In the genomic region with DNA sequence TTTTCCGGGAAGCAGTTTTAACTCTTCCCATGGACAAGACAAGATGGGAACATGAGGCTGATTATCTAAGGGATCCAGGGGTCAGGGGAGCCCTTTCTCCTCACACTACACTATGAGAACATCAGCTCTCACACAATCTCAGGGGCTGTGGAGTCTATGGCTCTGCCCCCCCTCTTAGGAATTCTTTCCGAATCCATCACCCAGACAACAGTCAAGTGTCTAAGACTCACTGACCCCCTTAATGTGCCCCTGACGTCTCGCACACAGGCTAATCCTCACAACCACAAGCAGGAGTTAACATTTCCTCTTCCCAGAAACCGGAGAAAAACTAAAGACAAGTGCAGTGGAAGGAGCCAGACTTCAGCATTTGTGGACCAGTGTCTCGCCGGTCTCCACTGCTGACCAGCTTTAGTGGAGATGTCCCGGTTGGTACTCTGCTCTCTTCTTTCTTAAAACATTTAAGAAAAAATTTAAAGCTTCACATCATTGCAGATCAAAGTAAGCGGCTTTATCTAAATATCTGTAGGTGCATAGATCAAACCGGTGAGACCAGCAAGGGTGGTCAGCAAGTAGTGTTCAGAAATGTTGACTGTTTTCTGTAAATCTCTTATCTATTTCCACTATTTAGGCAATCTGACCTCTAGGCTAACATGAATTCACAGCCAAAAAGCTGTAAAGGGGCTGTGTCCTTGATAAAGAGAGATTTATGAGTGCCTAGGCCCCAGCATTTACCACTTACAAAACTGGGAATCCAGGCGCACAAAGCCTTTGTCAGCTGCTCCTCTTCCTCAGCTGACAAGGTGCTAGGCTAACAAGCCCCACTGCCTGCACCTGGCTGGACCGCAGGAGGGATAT, we compare ENCODE assay signal across 8 mouse cellular contexts. TPM values are rescaled to one million over a fixed set of nuclear protein-coding genes. Genes with fewer than 3 reads are reported as not detected.
DNase-seq lines count a peak whose midpoint lies in the region; ATAC-seq and TF ChIP-seq lines count a peak whose summit lies in the region.

No protein-coding gene starts in this region.

- peak overlapping the region; percentile 80 for H3K4me2 ChIP-seq in forebrain, embryonic 14.5 days (ENCODE audit: low read length)
- peak overlapping the region; percentile 40 for H3K4me2 ChIP-seq in liver, embryonic 13.5 days

- no peak for TF ChIP-seq CTCF in cerebellum, adult 2 months (IDR thresholded peaks at IDR 0.05; ENCODE audit: borderline replicate concordance, insufficient read depth, low read depth, low read length)
- no peak for TF ChIP-seq CTCF in C2C12 (IDR thresholded peaks at IDR 0.05; ENCODE audit: control insufficient read depth, insufficient read depth, insufficient read length)

- H3ac ChIP-seq in C2C12 (ENCODE audit: control insufficient read depth, insufficient read length, low read depth): peak overlapping the region; percentile 71

- H3K27ac ChIP-seq in cerebellum, adult 2 months (ENCODE audit: insufficient read depth, low read length): peak overlapping the region; percentile 63; the same call in 1 of the 2 replicates
- peak overlapping the region; percentile 58; the same call in 1 of the 2 replicates for H3K27ac ChIP-seq in forebrain, embryonic 14.5 days (ENCODE audit: low read depth, low read length)
- no peak overlapping the region for H3K27ac ChIP-seq in liver, embryonic 13.5 days

- TF ChIP-seq POLR2A in cerebellum, adult 2 months (IDR thresholded peaks at IDR 0.05; ENCODE audit: borderline replicate concordance, insufficient read depth, low read length): no peak

- 34% methylated on average over 12 of the region's 12 CpGs for WGBS in cerebellum, adult 2 months
- 45% methylated on average over 12 of the region's 12 CpGs for WGBS in forebrain, embryonic 14.5 days
- WGBS in liver, embryonic 13.5 days (ENCODE audit: insufficient replicate concordance): 56% methylated on average over 12 of the region's 12 CpGs

- H3K36me3 ChIP-seq in C2C12 (ENCODE audit: control insufficient read depth, insufficient read depth): no peaks in the 10 kb centered on the region
- H3K36me3 ChIP-seq in forebrain, embryonic 14.5 days (ENCODE audit: control insufficient read depth, insufficient read depth, low read length): peaks cover 31% of the 10 kb centered on the region
- no peaks in the 10 kb centered on the region for H3K36me3 ChIP-seq in liver, embryonic 13.5 days

- H3K9me3 ChIP-seq in forebrain, embryonic 14.5 days (replicated peaks; ENCODE audit: control insufficient read depth, low read length): no peaks in the 10 kb centered on the region
- H3K9me3 ChIP-seq in liver, embryonic 13.5 days (replicated peaks): no peaks in the 10 kb centered on the region

- peak overlapping the region; percentile 65 for H3K9ac ChIP-seq in forebrain, embryonic 14.5 days (ENCODE audit: low read length)
- H3K9ac ChIP-seq in liver, embryonic 13.5 days: no peak overlapping the region

- no peak for DNase-seq in cerebellum, adult 2 months
- no peak for DNase-seq in cerebellum, adult 11-12 months
- no peak for DNase-seq in forebrain, embryonic 14.5 days (ENCODE audit: low spot score)
- DNase-seq in liver, embryonic 13.5 days: no peak
- no peak for DNase-seq in urinary bladder, adult 2 months (ENCODE audit: low spot score)
- no peak for DNase-seq in layer of hippocampus, adult 9-10 months (ENCODE audit: low spot score)
- no peak for DNase-seq in frontal cortex, postnatal 10 days (ENCODE audit: low spot score in 2 of 2)

- H3K79me2 ChIP-seq in C2C12 (ENCODE audit: control insufficient read depth, insufficient read depth): no peaks in the 10 kb centered on the region

- H3K4me1 ChIP-seq in cerebellum, adult 2 months (ENCODE audit: control insufficient read depth, insufficient read depth, low read length): peaks cover 16% of the 10 kb centered on the region
- H3K4me1 ChIP-seq in forebrain, embryonic 14.5 days (ENCODE audit: control insufficient read depth, insufficient read depth, low read length): peaks cover 13% of the 10 kb centered on the region
- H3K4me1 ChIP-seq in liver, embryonic 13.5 days (replicated peaks): peaks cover 25% of the 10 kb centered on the region

- no peak for ATAC-seq in forebrain, embryonic 14.5 days
- ATAC-seq in liver, embryonic 13.5 days (ENCODE audit: low read depth): no peak

- peak overlapping the region; percentile 65 for H3K4me3 ChIP-seq in cerebellum, adult 2 months (replicated peaks; ENCODE audit: insufficient read depth, low read depth, low read length)
- no peak overlapping the region for H3K4me3 ChIP-seq in C2C12 (ENCODE audit: insufficient read depth, poor library complexity, severe bottlenecking)
- H3K4me3 ChIP-seq in forebrain, embryonic 14.5 days (ENCODE audit: low read depth, low read length): peak overlapping the region; percentile 52
- 0 out of 2 replicates have a peak overlapping the region, but pooled peaks have one; percentile 2 for H3K4me3 ChIP-seq in liver, embryonic 13.5 days (replicated peaks)

- H3K79me3 ChIP-seq in C2C12 (ENCODE audit: low read depth): no peaks in the 10 kb centered on the region

- no peaks in the 10 kb centered on the region for H3K27me3 ChIP-seq in cerebellum, adult 2 months (ENCODE audit: control insufficient read depth, insufficient read depth, low read length)
- no peaks in the 10 kb centered on the region for H3K27me3 ChIP-seq in C2C12 (ENCODE audit: control insufficient read depth, insufficient read depth, insufficient read length)
- H3K27me3 ChIP-seq in forebrain, embryonic 14.5 days (replicated peaks; ENCODE audit: control insufficient read depth, insufficient read depth, low read length): no peaks in the 10 kb centered on the region
- H3K27me3 ChIP-seq in liver, embryonic 13.5 days: peaks cover 73% of the 10 kb centered on the region

TF ChIP-seq in C2C12, 6 proteins besides CTCF, POLR2A, EP300 and RAD21:
- no peak for TF ChIP-seq MYOG (IDR thresholded peaks at IDR 0.05; ENCODE audit: control insufficient read depth, extremely low read depth, insufficient read length)
- TF ChIP-seq MYOD1 (IDR thresholded peaks at IDR 0.05; ENCODE audit: control insufficient read depth, insufficient read length, low read depth): no peak
- no peak for TF ChIP-seq USF1 (IDR thresholded peaks at IDR 0.05; ENCODE audit: low read depth)
- TF ChIP-seq FOSL1 (IDR thresholded peaks at IDR 0.05; ENCODE audit: insufficient read depth, low read length, poor library complexity, severe bottlenecking): no peak
- TF ChIP-seq MAX (IDR thresholded peaks at IDR 0.05): no peak
- no peak for TF ChIP-seq CEBPB (IDR thresholded peaks at IDR 0.05; ENCODE audit: low read depth)

RNA-seq across cellular contexts. Expression of gene Dlat, which starts 37.5 kb away (rescaled TPM):
- polyA plus RNA-seq in cerebellum, adult 2 months (2012; rRNA removed): 78.4 and 82.3 TPM in 2 replicates
- 42.1 TPM for polyA plus RNA-seq in C2C12 (2012; fragmentation: generic; extraction: Trizol)
- polyA plus RNA-seq in forebrain, embryonic 14.5 days (2014; fragmentation: Nextera tagmentation; extraction: Ambion mirVana): 50.9 and 55.0 TPM in 2 replicates
- polyA plus RNA-seq in liver, embryonic 13.5 days (2015; fragmentation: Nextera tagmentation; extraction: Ambion mirVana): 33.7 and 45.2 TPM in 2 replicates
- polyA plus RNA-seq in urinary bladder, adult 2 months (2012; rRNA removed): 42.8 and 43.1 TPM in 2 replicates

RNA-seq across cellular contexts. Expression of gene Dixdc1, which starts 42.2 kb away (rescaled TPM):
- 81.7 and 85.7 TPM in 2 replicates for polyA plus RNA-seq in cerebellum, adult 2 months (2012; rRNA removed)
- polyA plus RNA-seq in C2C12 (2012; fragmentation: generic; extraction: Trizol): 1.2 TPM
- polyA plus RNA-seq in forebrain, embryonic 14.5 days (2014; fragmentation: Nextera tagmentation; extraction: Ambion mirVana): 21.6 and 27.1 TPM in 2 replicates
- polyA plus RNA-seq in liver, embryonic 13.5 days (2015; fragmentation: Nextera tagmentation; extraction: Ambion mirVana): 0.70 and 0.93 TPM in 2 replicates
- 9.1 and 11.4 TPM in 2 replicates for polyA plus RNA-seq in urinary bladder, adult 2 months (2012; rRNA removed)

RNA-seq across cellular contexts. Expression of gene 2310030G06Rik, which starts 49.3 kb away (rescaled TPM):
- 3.0 and 3.8 TPM in 2 replicates for polyA plus RNA-seq in cerebellum, adult 2 months (2012; rRNA removed)
- 1.3 TPM for polyA plus RNA-seq in C2C12 (2012; fragmentation: generic; extraction: Trizol)
- 1.0 and 1.1 TPM in 2 replicates for polyA plus RNA-seq in forebrain, embryonic 14.5 days (2014; fragmentation: Nextera tagmentation; extraction: Ambion mirVana)
- polyA plus RNA-seq in liver, embryonic 13.5 days (2015; fragmentation: Nextera tagmentation; extraction: Ambion mirVana): 2.5 and 3.3 TPM in 2 replicates
- 12.4 and 13.5 TPM in 2 replicates for polyA plus RNA-seq in urinary bladder, adult 2 months (2012; rRNA removed)

RNA-seq across cellular contexts. Expression of gene Cryab, which starts 54.0 kb away (rescaled TPM):
- polyA plus RNA-seq in cerebellum, adult 2 months (2012; rRNA removed): 296 and 364 TPM in 2 replicates
- 224 TPM for polyA plus RNA-seq in C2C12 (2012; fragmentation: generic; extraction: Trizol)
- polyA plus RNA-seq in forebrain, embryonic 14.5 days (2014; fragmentation: Nextera tagmentation; extraction: Ambion mirVana): 9.7 and 12.6 TPM in 2 replicates
- 8.7 and 11.0 TPM in 2 replicates for polyA plus RNA-seq in liver, embryonic 13.5 days (2015; fragmentation: Nextera tagmentation; extraction: Ambion mirVana)
- 150 and 169 TPM in 2 replicates for polyA plus RNA-seq in urinary bladder, adult 2 months (2012; rRNA removed)

RNA-seq across cellular contexts. Expression of gene Hspb2, which starts 55.1 kb away (rescaled TPM):
- 3.2 and 3.4 TPM in 2 replicates for polyA plus RNA-seq in cerebellum, adult 2 months (2012; rRNA removed)
- 36.4 TPM for polyA plus RNA-seq in C2C12 (2012; fragmentation: generic; extraction: Trizol)
- polyA plus RNA-seq in forebrain, embryonic 14.5 days (2014; fragmentation: Nextera tagmentation; extraction: Ambion mirVana): 0.70 TPM in 1 of 2 replicates, not detected in the other
- polyA plus RNA-seq in liver, embryonic 13.5 days (2015; fragmentation: Nextera tagmentation; extraction: Ambion mirVana): 1.4 TPM in 2 replicates
- polyA plus RNA-seq in urinary bladder, adult 2 months (2012; rRNA removed): 48.5 and 54.7 TPM in 2 replicates
